Mouse (Mus musculus): ENCODE results near the gene Tex2. TPM values are rescaled to one million over a fixed set of nuclear protein-coding genes. Genes with fewer than 3 reads are reported as not detected.

Tex2 gene
- polyA plus RNA-seq, 1 experiment = 13.2 TPM

DNA sequence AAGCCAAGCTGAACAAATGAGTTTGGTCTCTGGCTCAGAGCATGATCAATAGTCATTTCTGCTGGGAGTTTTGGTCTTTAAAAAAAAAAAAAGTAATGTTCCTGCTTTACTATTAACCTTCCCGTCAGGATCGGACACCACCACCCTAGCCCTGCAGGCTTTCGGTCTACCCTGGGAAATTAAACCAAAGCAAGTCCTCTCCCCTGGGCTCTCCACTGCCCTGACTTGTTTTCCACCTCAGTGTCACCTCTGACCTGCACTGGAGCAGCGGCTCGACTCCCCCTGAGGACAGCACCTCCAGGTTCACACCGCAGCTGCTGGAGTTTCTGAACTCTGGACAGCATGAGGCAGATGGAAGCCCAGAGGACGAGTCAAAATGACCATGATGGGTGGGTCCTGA is 13.9 kb downstream of the Tex2 start:
- Histone ChIP-seq H3K4me3 (ENCODE audit: control insufficient read depth, insufficient read depth, low read length) (no peak overlapping the region), H3K27ac (ENCODE audit: control insufficient read depth, insufficient read depth, low read length) (no peak overlapping the region), H3K4me1 (replicated peaks; ENCODE audit: control insufficient read depth, insufficient read depth, low read length) (peaks cover 12% of the 10 kb centered on the region), H3K36me3 (ENCODE audit: control insufficient read depth, insufficient read depth, low read length) (no peaks in the 10 kb centered on the region), H3K27me3 (ENCODE audit: control insufficient read depth, insufficient read depth, low read length) (no peaks in the 10 kb centered on the region)
- DNase-seq = no peak
- no peak for TF ChIP-seq POLR2A (IDR thresholded peaks at IDR 0.05; ENCODE audit: control insufficient read depth, extremely low read depth, insufficient read depth, low read length, poor library complexity)
- TF ChIP-seq CTCF (IDR thresholded peaks at IDR 0.05; ENCODE audit: borderline replicate concordance, control insufficient read depth, extremely low read depth, insufficient read depth, low read length, poor library complexity) = no peak
- 95% methylated on average over 7 of the region's 7 CpGs for WGBS

DNA sequence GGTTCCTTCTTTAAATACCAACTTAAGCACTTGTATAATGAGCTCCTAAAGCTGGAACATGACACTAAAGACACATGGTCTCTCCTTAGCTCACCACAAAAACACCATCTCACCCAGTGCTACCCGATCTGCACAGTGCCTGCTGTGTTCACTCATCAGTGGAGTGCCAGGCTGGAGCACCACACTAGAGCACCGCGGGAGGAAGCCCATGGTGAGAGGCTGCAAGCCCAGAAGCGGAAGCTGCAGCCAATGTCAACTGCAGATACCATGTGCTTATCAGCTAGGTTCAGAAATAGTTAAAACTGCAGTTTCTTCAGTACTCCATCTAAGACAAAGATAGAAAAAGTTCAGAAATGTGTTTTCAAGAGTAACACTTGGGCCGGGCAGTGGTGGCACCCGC is 14.9 kb downstream of the Tex2 start:
- H3K27ac ChIP-seq (ENCODE audit: control insufficient read depth, insufficient read depth, low read length) = no peak overlapping the region
- peaks cover 12% of the 10 kb centered on the region for H3K4me1 ChIP-seq (replicated peaks; ENCODE audit: control insufficient read depth, insufficient read depth, low read length)
- H3K36me3 ChIP-seq (ENCODE audit: control insufficient read depth, insufficient read depth, low read length) = no peaks in the 10 kb centered on the region
- TF ChIP-seq CTCF (IDR thresholded peaks at IDR 0.05; ENCODE audit: borderline replicate concordance, control insufficient read depth, extremely low read depth, insufficient read depth, low read length, poor library complexity) (no peak), POLR2A (IDR thresholded peaks at IDR 0.05; ENCODE audit: control insufficient read depth, extremely low read depth, insufficient read depth, low read length, poor library complexity) (no peak)
- H3K27me3 ChIP-seq (ENCODE audit: control insufficient read depth, insufficient read depth, low read length) = no peaks in the 10 kb centered on the region
- WGBS = 20% methylated on average over 6 of the region's 6 CpGs
- H3K4me3 ChIP-seq (ENCODE audit: control insufficient read depth, insufficient read depth, low read length) = no peak overlapping the region
- peak; percentile 18 for DNase-seq

DNA sequence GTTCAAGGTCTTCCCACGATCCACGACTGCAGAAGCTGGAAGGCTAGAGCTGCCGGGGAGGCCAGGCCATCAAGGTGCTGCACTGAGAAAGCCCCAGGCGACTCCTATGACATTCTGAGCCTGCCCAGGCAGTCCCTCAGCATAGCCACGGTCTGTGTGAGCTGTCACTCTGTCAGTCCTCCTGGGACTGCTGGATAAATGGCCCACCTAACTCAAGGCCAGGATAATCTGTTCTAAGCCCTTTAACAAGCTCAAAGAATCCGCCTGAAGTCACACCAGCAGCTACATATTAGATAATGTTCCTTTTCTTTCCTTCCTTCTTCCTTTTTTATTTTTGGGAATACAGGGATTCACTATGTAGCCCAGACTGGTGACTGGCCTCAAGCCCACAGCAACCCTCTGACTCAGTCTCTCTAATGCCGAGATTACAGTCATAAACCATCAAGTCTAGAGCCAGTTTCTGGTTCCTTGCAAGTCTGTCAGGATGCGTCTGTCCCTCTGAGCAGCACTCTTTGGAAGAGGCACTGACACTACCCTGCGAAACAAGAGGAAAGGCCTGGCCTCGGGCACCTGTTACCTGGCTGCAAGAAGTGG is 15.4 kb downstream of the Tex2 start:
- Histone ChIP-seq H3K4me3 (ENCODE audit: control insufficient read depth, insufficient read depth, low read length) (no peak overlapping the region), H3K36me3 (ENCODE audit: control insufficient read depth, insufficient read depth, low read length) (no peaks in the 10 kb centered on the region), H3K27me3 (ENCODE audit: control insufficient read depth, insufficient read depth, low read length) (no peaks in the 10 kb centered on the region), H3K27ac (ENCODE audit: control insufficient read depth, insufficient read depth, low read length) (no peak overlapping the region), H3K4me1 (replicated peaks; ENCODE audit: control insufficient read depth, insufficient read depth, low read length) (peaks cover 12% of the 10 kb centered on the region)
- TF ChIP-seq CTCF (IDR thresholded peaks at IDR 0.05; ENCODE audit: borderline replicate concordance, control insufficient read depth, extremely low read depth, insufficient read depth, low read length, poor library complexity) (no peak), POLR2A (IDR thresholded peaks at IDR 0.05; ENCODE audit: control insufficient read depth, extremely low read depth, insufficient read depth, low read length, poor library complexity) (no peak)
- no peak for DNase-seq
- 79% methylated on average over 10 of the region's 10 CpGs for WGBS

DNA sequence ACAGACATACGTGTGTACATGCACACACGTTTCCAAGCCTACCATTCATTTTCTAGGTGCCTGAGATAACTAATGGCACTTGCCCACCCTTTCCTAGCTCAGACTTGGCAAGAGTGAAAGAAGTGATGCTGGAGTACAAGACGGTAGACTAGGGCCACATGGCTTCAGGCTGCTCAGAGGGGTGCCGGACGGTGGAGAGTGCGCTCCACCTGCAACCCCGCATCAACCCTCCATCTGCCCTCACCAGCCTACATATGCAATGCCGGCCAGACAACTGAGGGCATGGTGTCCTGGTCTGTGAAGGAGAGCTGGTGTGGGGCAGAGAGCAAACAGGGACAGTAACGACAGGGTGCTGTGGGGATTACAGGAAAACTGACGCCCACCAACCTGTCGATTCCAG is 22.0 kb downstream of the Tex2 start:
- Histone ChIP-seq H3K36me3 (ENCODE audit: control insufficient read depth, insufficient read depth, low read length) (no peaks in the 10 kb centered on the region), H3K4me3 (ENCODE audit: control insufficient read depth, insufficient read depth, low read length) (no peak overlapping the region), H3K4me1 (replicated peaks; ENCODE audit: control insufficient read depth, insufficient read depth, low read length) (0 out of 2 replicates have a peak, but pooled peaks cover 3% of the 10 kb centered on the region), H3K27ac (ENCODE audit: control insufficient read depth, insufficient read depth, low read length) (no peak overlapping the region), H3K27me3 (ENCODE audit: control insufficient read depth, insufficient read depth, low read length) (no peaks in the 10 kb centered on the region; the same call in 1 of the 2 replicates)
- WGBS = 97% methylated on average over 11 of the region's 11 CpGs
- DNase-seq = no peak
- no peak for TF ChIP-seq POLR2A (IDR thresholded peaks at IDR 0.05; ENCODE audit: control insufficient read depth, extremely low read depth, insufficient read depth, low read length, poor library complexity)
- no peak for TF ChIP-seq CTCF (IDR thresholded peaks at IDR 0.05; ENCODE audit: borderline replicate concordance, control insufficient read depth, extremely low read depth, insufficient read depth, low read length, poor library complexity)

DNA sequence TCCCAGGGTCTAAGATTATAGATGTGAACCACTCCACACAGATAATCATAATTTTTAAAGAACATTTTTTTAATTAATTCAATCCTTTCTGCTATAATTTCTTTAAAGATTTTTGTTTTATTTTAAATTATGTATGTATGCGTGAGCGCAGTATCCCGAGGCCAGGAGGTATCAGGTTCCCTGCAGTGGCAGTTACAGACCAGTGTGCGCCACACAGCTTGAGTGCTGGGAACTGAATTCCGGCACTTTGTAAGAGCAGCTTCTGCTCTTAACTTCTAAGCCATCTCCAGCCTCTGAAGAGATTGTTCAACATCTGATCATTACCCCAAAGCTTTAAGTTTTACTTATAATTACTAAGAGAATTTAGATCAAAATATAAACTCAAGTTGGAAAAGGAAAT is 23.1 kb downstream of the Tex2 start:
- no peak for DNase-seq
- H3K4me1 ChIP-seq (replicated peaks; ENCODE audit: control insufficient read depth, insufficient read depth, low read length) = no peaks in the 10 kb centered on the region
- H3K36me3 ChIP-seq (ENCODE audit: control insufficient read depth, insufficient read depth, low read length) = no peaks in the 10 kb centered on the region
- WGBS = 97% methylated on average over 5 of the region's 5 CpGs
- no peak for TF ChIP-seq CTCF (IDR thresholded peaks at IDR 0.05; ENCODE audit: borderline replicate concordance, control insufficient read depth, extremely low read depth, insufficient read depth, low read length, poor library complexity)
- no peak overlapping the region for H3K4me3 ChIP-seq (ENCODE audit: control insufficient read depth, insufficient read depth, low read length)
- H3K27ac ChIP-seq (ENCODE audit: control insufficient read depth, insufficient read depth, low read length) = no peak overlapping the region
- no peaks in the 10 kb centered on the region; the same call in 1 of the 2 replicates for H3K27me3 ChIP-seq (ENCODE audit: control insufficient read depth, insufficient read depth, low read length)

DNA sequence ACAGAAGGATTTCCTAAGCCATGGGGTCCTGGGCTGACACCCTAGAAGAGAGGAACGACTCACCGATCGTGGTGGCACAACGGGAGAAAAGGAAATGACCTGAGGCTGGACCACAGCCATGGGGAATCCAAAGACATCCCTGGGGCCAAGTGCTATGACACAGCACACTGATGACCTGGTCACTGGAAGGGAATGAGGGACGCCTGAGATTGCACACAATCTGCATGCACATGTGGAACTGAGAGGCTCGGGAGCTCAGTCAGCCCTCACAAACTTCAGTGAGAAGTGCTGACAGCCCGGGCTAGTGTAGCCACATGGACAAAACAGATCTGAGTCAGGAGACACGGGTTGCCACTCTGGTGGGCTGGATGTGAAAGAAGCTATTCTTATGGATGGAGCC is 24.4 kb downstream of the Tex2 start:
- no peak for DNase-seq
- no peak overlapping the region for H3K27ac ChIP-seq (ENCODE audit: control insufficient read depth, insufficient read depth, low read length)
- H3K4me1 ChIP-seq (replicated peaks; ENCODE audit: control insufficient read depth, insufficient read depth, low read length) = no peaks in the 10 kb centered on the region
- no peaks in the 10 kb centered on the region; the same call in 1 of the 2 replicates for H3K27me3 ChIP-seq (ENCODE audit: control insufficient read depth, insufficient read depth, low read length)
- H3K4me3 ChIP-seq (ENCODE audit: control insufficient read depth, insufficient read depth, low read length) = no peak overlapping the region
- no peak for TF ChIP-seq CTCF (IDR thresholded peaks at IDR 0.05; ENCODE audit: borderline replicate concordance, control insufficient read depth, extremely low read depth, insufficient read depth, low read length, poor library complexity)
- no peak for TF ChIP-seq POLR2A (IDR thresholded peaks at IDR 0.05; ENCODE audit: control insufficient read depth, extremely low read depth, insufficient read depth, low read length, poor library complexity)
- WGBS = 87% methylated on average over 8 of the region's 8 CpGs
- H3K36me3 ChIP-seq (ENCODE audit: control insufficient read depth, insufficient read depth, low read length) = no peaks in the 10 kb centered on the region

Data from thymus, adult 2 months (tissue).